10 mouse cellular contexts compared by ENCODE assay signal in the genomic region with DNA sequence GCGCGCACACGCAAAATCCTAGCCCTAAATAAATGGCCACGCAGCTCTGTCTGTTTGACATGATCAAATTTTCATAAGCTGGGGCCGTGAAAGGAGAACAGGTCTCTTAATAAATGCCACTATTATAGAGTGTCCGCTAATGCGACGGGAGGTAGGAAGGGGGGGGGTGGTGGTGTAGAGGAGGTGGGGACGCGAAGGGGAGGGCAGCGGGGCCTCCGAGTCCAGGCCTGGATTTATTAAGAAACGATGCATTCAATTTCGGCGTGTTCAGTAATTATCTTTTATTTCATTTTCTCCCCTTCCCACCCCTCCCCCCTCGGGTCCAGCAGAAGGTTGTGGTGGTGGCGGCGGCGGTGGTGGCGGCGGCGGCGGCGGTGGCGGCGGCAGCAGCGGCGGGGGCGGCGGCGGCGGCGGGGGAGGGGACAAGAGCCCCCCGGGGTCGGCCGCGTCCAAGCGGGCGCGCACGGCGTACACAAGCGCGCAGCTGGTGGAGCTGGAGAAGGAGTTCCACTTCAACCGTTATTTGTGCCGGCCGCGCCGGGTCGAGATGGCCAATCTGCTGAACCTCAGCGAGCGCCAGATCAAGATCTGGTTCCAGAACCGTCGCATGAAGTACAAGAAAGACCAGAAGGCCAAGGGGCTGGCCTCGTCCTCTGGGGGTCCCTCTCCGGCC. TPM values are rescaled to one million over a fixed set of nuclear protein-coding genes. Genes with fewer than 3 reads are reported as not detected.
DNase-seq lines count a peak whose midpoint lies in the region; ATAC-seq and TF ChIP-seq lines count a peak whose summit lies in the region.
"Had no signal": no experiment of that assay in that cellular context is flagged by ENCODE, and none has a peak within 500 bp of the region (broad histone marks: within the 10 kb centered on the region; RNA-seq: fewer than 3 reads in every experiment).

No protein-coding gene starts in this region.

- H3K27me3 ChIP-seq in embryonic facial prominence, embryonic 15.5 days: peaks cover 96% of the 10 kb centered on the region
- H3K27me3 ChIP-seq in intestine, embryonic 16.5 days (replicated peaks; ENCODE audit: control insufficient read depth, insufficient read depth, low read length): peaks cover 11% of the 10 kb centered on the region; the same call in 1 of the 2 replicates
- peaks cover 88% of the 10 kb centered on the region for H3K27me3 ChIP-seq in liver, postnatal 0 days (ENCODE audit: insufficient read depth, low read length)

- H3K27ac ChIP-seq in embryonic facial prominence, embryonic 15.5 days (replicated peaks): no peak overlapping the region
- peak overlapping the region; percentile 84 for H3K27ac ChIP-seq in intestine, embryonic 16.5 days (ENCODE audit: low read length)
- H3K27ac ChIP-seq in liver, postnatal 0 days (ENCODE audit: low read depth): no peak overlapping the region

- DNase-seq in kidney, adult 18-20 months: peak; percentile 41
- no peak for DNase-seq in kidney, adult 8-10 months
- no peak for DNase-seq in liver, postnatal 0 days
- no peak for DNase-seq in gastrocnemius, adult 18-20 months (ENCODE audit: low spot score)
- no peak for DNase-seq in MN1 (ENCODE audit: low spot score)
- DNase-seq: right cerebral cortex, adult 18-20 months had no signal

- no peaks in the 10 kb centered on the region for H3K9me3 ChIP-seq in embryonic facial prominence, embryonic 15.5 days (replicated peaks)
- H3K9me3 ChIP-seq in intestine, embryonic 16.5 days (ENCODE audit: control insufficient read depth, low read length): no peaks in the 10 kb centered on the region
- H3K9me3 ChIP-seq in liver, postnatal 0 days (ENCODE audit: low read length): no peaks in the 10 kb centered on the region

- 2% methylated on average over 40 of the region's 56 CpGs for WGBS in embryonic facial prominence, embryonic 15.5 days
- WGBS in intestine, embryonic 16.5 days: 12% methylated on average over 39 of the region's 56 CpGs
- 11% methylated on average over 43 of the region's 56 CpGs for WGBS in liver, postnatal 0 days (ENCODE audit: insufficient replicate concordance)

- no peaks in the 10 kb centered on the region for H3K36me3 ChIP-seq in embryonic facial prominence, embryonic 15.5 days
- no peaks in the 10 kb centered on the region for H3K36me3 ChIP-seq in intestine, embryonic 16.5 days (ENCODE audit: control insufficient read depth, insufficient read depth, low read length)
- H3K36me3 ChIP-seq in liver, postnatal 0 days (replicated peaks; ENCODE audit: insufficient read depth, low read length): no peaks in the 10 kb centered on the region

- H3K9ac ChIP-seq in embryonic facial prominence, embryonic 15.5 days: no peak overlapping the region
- H3K9ac ChIP-seq in intestine, embryonic 16.5 days (ENCODE audit: low read depth, low read length): peak overlapping the region; percentile 71
- peak overlapping the region; percentile 34 for H3K9ac ChIP-seq in liver, postnatal 0 days (replicated peaks)

- TF ChIP-seq CTCF in liver, postnatal 0 days (IDR thresholded peaks at IDR 0.05; ENCODE audit: low read depth): no peak

- ATAC-seq in embryonic facial prominence, embryonic 15.5 days (ENCODE audit: insufficient number of reproducible peaks, low FRiP score, low TSS enrichment, low read depth): no peak
- no peak for ATAC-seq in intestine, embryonic 16.5 days
- no peak for ATAC-seq in liver, postnatal 0 days
- ATAC-seq in inflammation-experienced regulatory T-cells, adult 6 months: no peak

- no peak for TF ChIP-seq EP300 in liver, postnatal 0 days (IDR thresholded peaks at IDR 0.05; ENCODE audit: low read depth)

- H3K4me3 ChIP-seq in embryonic facial prominence, embryonic 15.5 days (replicated peaks): peak overlapping the region; percentile 24; the same call in 1 of the 2 replicates
- H3K4me3 ChIP-seq in intestine, embryonic 16.5 days (ENCODE audit: low read length): peak overlapping the region; percentile 40
- peak overlapping the region; percentile 31 for H3K4me3 ChIP-seq in liver, postnatal 0 days (ENCODE audit: low read depth, low read length)

- H3K4me2 ChIP-seq in embryonic facial prominence, embryonic 15.5 days (replicated peaks): peak overlapping the region; percentile 36
- peak overlapping the region; percentile 93 for H3K4me2 ChIP-seq in intestine, embryonic 16.5 days (ENCODE audit: low read depth, low read length)
- peak overlapping the region; percentile 63 for H3K4me2 ChIP-seq in liver, postnatal 0 days (ENCODE audit: low read depth, low read length)

- peaks cover 17% of the 10 kb centered on the region for H3K4me1 ChIP-seq in embryonic facial prominence, embryonic 15.5 days
- H3K4me1 ChIP-seq in intestine, embryonic 16.5 days (ENCODE audit: control insufficient read depth, insufficient read depth, low read length): peaks cover 46% of the 10 kb centered on the region
- H3K4me1 ChIP-seq in liver, postnatal 0 days (ENCODE audit: insufficient read depth): no peaks in the 10 kb centered on the region; the same call in 1 of the 2 replicates

RNA-seq across cellular contexts. Expression of a gene that starts 5.0 kb away (rescaled TPM):
- polyA plus RNA-seq in embryonic facial prominence, embryonic 15.5 days (2015; fragmentation: Nextera tagmentation; extraction: Ambion mirVana): 1.1 and 1.4 TPM in 2 replicates
- 9.6 and 11.6 TPM in 2 replicates for polyA plus RNA-seq in intestine, embryonic 16.5 days (2015; fragmentation: Nextera tagmentation; extraction: Ambion mirVana)
- 0.67 and 1.1 TPM in 2 replicates for polyA plus RNA-seq in liver, postnatal 0 days (2015; fragmentation: Nextera tagmentation; extraction: Ambion mirVana)
- polyA plus RNA-seq in inflammation-experienced regulatory T-cells, adult 6 months (2017; shearing (Covaris generic)): not detected
- not detected for total RNA-seq in gastrocnemius, adult 18-20 months (2021)
- total RNA-seq: left cerebral cortex, postnatal 10 days had no signal

RNA-seq across cellular contexts. Expression of a gene that starts 20.2 kb away (rescaled TPM):
- not detected in 2 replicates for polyA plus RNA-seq in embryonic facial prominence, embryonic 15.5 days (2015; fragmentation: Nextera tagmentation; extraction: Ambion mirVana)
- not detected in 2 replicates for polyA plus RNA-seq in intestine, embryonic 16.5 days (2015; fragmentation: Nextera tagmentation; extraction: Ambion mirVana)
- polyA plus RNA-seq in liver, postnatal 0 days (2015; fragmentation: Nextera tagmentation; extraction: Ambion mirVana): not detected in 2 replicates
- polyA plus RNA-seq in inflammation-experienced regulatory T-cells, adult 6 months (2017; shearing (Covaris generic)): not detected
- total RNA-seq in gastrocnemius, adult 18-20 months (2021): not detected
- total RNA-seq: left cerebral cortex, postnatal 10 days had no signal

RNA-seq across cellular contexts. Expression of a gene that starts 22.2 kb away (rescaled TPM):
- polyA plus RNA-seq in embryonic facial prominence, embryonic 15.5 days (2015; fragmentation: Nextera tagmentation; extraction: Ambion mirVana): 0.07 TPM in 1 of 2 replicates, not detected in the other
- 1.4 and 1.5 TPM in 2 replicates for polyA plus RNA-seq in intestine, embryonic 16.5 days (2015; fragmentation: Nextera tagmentation; extraction: Ambion mirVana)
- polyA plus RNA-seq in liver, postnatal 0 days (2015; fragmentation: Nextera tagmentation; extraction: Ambion mirVana): 0.19 and 0.26 TPM in 2 replicates
- under 1 TPM in 1 of 3 experiments, not detected in 2; 0.86 TPM for polyA plus RNA-seq in inflammation-experienced regulatory T-cells, adult 6 months (2017; shearing (Covaris generic))
- total RNA-seq in gastrocnemius, adult 18-20 months (2021): under 1 TPM; 0.21 to 0.39 TPM
- total RNA-seq: left cerebral cortex, postnatal 10 days had no signal

RNA-seq across cellular contexts. Expression of a gene that starts 27.3 kb away (rescaled TPM):
- 0.11 TPM in 1 of 2 replicates, not detected in the other for polyA plus RNA-seq in embryonic facial prominence, embryonic 15.5 days (2015; fragmentation: Nextera tagmentation; extraction: Ambion mirVana)
- 1.8 and 2.0 TPM in 2 replicates for polyA plus RNA-seq in intestine, embryonic 16.5 days (2015; fragmentation: Nextera tagmentation; extraction: Ambion mirVana)
- 0.22 and 0.27 TPM in 2 replicates for polyA plus RNA-seq in liver, postnatal 0 days (2015; fragmentation: Nextera tagmentation; extraction: Ambion mirVana)
- polyA plus RNA-seq in inflammation-experienced regulatory T-cells, adult 6 months (2017; shearing (Covaris generic)): 1 to 10 TPM in 2 of 3 experiments, under 1 TPM in 1; 0.92 to 1.5 (median 1.2) TPM
- total RNA-seq in gastrocnemius, adult 18-20 months (2021): under 1 TPM; 0.16 to 0.31 TPM
- total RNA-seq: left cerebral cortex, postnatal 10 days had no signal

RNA-seq across cellular contexts. Expression of a gene that starts 42.2 kb away (rescaled TPM):
- not detected in 2 replicates for polyA plus RNA-seq in embryonic facial prominence, embryonic 15.5 days (2015; fragmentation: Nextera tagmentation; extraction: Ambion mirVana)
- 26.4 and 28.7 TPM in 2 replicates for polyA plus RNA-seq in intestine, embryonic 16.5 days (2015; fragmentation: Nextera tagmentation; extraction: Ambion mirVana)
- 0.75 and 0.91 TPM in 2 replicates for polyA plus RNA-seq in liver, postnatal 0 days (2015; fragmentation: Nextera tagmentation; extraction: Ambion mirVana)
- polyA plus RNA-seq in inflammation-experienced regulatory T-cells, adult 6 months (2017; shearing (Covaris generic)): not detected
- under 1 TPM; 0.09 to 0.14 TPM for total RNA-seq in gastrocnemius, adult 18-20 months (2021)
- total RNA-seq: left cerebral cortex, postnatal 10 days had no signal

Comparison
In these comparisons a context has a peak if more than half of its experiments do, and no peak if none do; other contexts are left out.
1. H3K4me2 ChIP-seq: peak in every context shown above with its lines; median percentile 93 in intestine, embryonic 16.5 days; 63 in liver, postnatal 0 days; 36 in embryonic facial prominence, embryonic 15.5 days.